Mouse (Mus musculus) granulocyte monocyte progenitor cell, adult 5-6 weeks (primary cell): ENCODE results near the gene Camk2g. TPM values are rescaled to one million over a fixed set of nuclear protein-coding genes. Genes with fewer than 3 reads are reported as not detected.

ENCODE experiments used
- total RNA-seq, 2 experiments: library from RNA; stranded (forward) in 1 of 2; stranded (reverse) in 1 of 2; fragments of 200-712, 200-1000 nt in 1 of 2; fragments of >200 nt in 1 of 2; fragmentation: Nextera tagmentation in 1 of 2; gene quantifications; 2 replicates each; pipeline ENCODE4 v1.2.3; 2014 to 2017

Camk2g gene
- total RNA-seq, 2 experiments from 2014 or later, result 35.2 to 65.9 TPM

Other genes starting within 250 kb of the Camk2g start
- gene Ppp3cb, start 247.5 kb downstream of the Camk2g start, total RNA-seq (2014; fragmentation: Nextera tagmentation), result 108 and 132 TPM in 2 replicates
- 52.9 and 74.9 TPM in 2 replicates for gene Ppp3cb, start 247.5 kb downstream of the Camk2g start, total RNA-seq (2017)
- 5.1 and 9.4 TPM in 2 replicates for gene Usp54, start 153.0 kb downstream of the Camk2g start, total RNA-seq (2014; fragmentation: Nextera tagmentation)
- gene Usp54, start 153.0 kb downstream of the Camk2g start, total RNA-seq (2017), result 4.1 and 4.6 TPM in 2 replicates
- gene Myoz1, start 137.5 kb downstream of the Camk2g start, total RNA-seq (2014; fragmentation: Nextera tagmentation), result not detected in 2 replicates
- not detected in 2 replicates for gene Myoz1, start 137.5 kb downstream of the Camk2g start, total RNA-seq (2017)
- 0.32 and 0.56 TPM in 2 replicates for gene Synpo2l, start 125.7 kb downstream of the Camk2g start, total RNA-seq (2014; fragmentation: Nextera tagmentation)
- not detected in 2 replicates for gene Synpo2l, start 125.7 kb downstream of the Camk2g start, total RNA-seq (2017)
- 102 and 121 TPM in 2 replicates for gene Sec24c, start 119.8 kb downstream of the Camk2g start, total RNA-seq (2014; fragmentation: Nextera tagmentation)
- gene Sec24c, start 119.8 kb downstream of the Camk2g start, total RNA-seq (2017), result 88.3 and 103 TPM in 2 replicates
- 9.0 and 9.3 TPM in 2 replicates for gene Fut11, start 99.1 kb downstream of the Camk2g start, total RNA-seq (2014; fragmentation: Nextera tagmentation)
- 7.5 and 9.3 TPM in 2 replicates for gene Fut11, start 99.1 kb downstream of the Camk2g start, total RNA-seq (2017)
- 193 and 202 TPM in 2 replicates for gene Chchd1, start 91.1 kb downstream of the Camk2g start, total RNA-seq (2014; fragmentation: Nextera tagmentation)
- gene Chchd1, start 91.1 kb downstream of the Camk2g start, total RNA-seq (2017), result 130 and 186 TPM in 2 replicates
- 47.5 and 51.8 TPM in 2 replicates for gene Zswim8, start 86.5 kb downstream of the Camk2g start, total RNA-seq (2014; fragmentation: Nextera tagmentation)
- gene Zswim8, start 86.5 kb downstream of the Camk2g start, total RNA-seq (2017), result 21.1 and 23.2 TPM in 2 replicates
- 24.5 and 27.8 TPM in 2 replicates for gene Ndst2, start 59.5 kb downstream of the Camk2g start, total RNA-seq (2014; fragmentation: Nextera tagmentation)
- 6.2 and 7.2 TPM in 2 replicates for gene Ndst2, start 59.5 kb downstream of the Camk2g start, total RNA-seq (2017)
- gene Plau, start 42.6 kb upstream of the Camk2g start, total RNA-seq (2014; fragmentation: Nextera tagmentation), result 2.9 and 4.2 TPM in 2 replicates
- gene Plau, start 42.6 kb upstream of the Camk2g start, total RNA-seq (2017), result 7.5 and 9.1 TPM in 2 replicates
- gene Vcl, start 135.3 kb upstream of the Camk2g start, total RNA-seq (2014; fragmentation: Nextera tagmentation), result 29.0 and 29.8 TPM in 2 replicates
- 25.2 and 25.4 TPM in 2 replicates for gene Vcl, start 135.3 kb upstream of the Camk2g start, total RNA-seq (2017)